Mouse (Mus musculus) CH12.LX (cell line): ENCODE measurements around the gene Dusp14. TPM values are rescaled to one million over a fixed set of nuclear protein-coding genes. Genes with fewer than 3 reads are reported as not detected.

Experiments used
- DNase-seq: peaks from one replicate; pipeline ENCODE4 v3.0.0-alpha.2; 2013; ENCODE audit errors: extremely low read depth
- H3K27ac ChIP-seq: 2 replicates; pipeline ENCODE4 v1.5.1; 2012; ENCODE audit warnings: low read depth, mild to moderate bottlenecking, control low read depth, moderate library complexity; ENCODE audit not compliant: insufficient read depth
- H3K27me3 ChIP-seq: replicated peaks from 2 replicates; pipeline ENCODE3; 2012; ENCODE audit warnings: inconsistent platforms
- H3K36me3 ChIP-seq, 2 experiments: replicated peaks in 1 of 2; 2 replicates each; pipeline versions ENCODE3 to v1.6.1; 2012; ENCODE audit warnings: inconsistent platforms in 1 of 2, low read length in 1 of 2, mild to moderate bottlenecking in 1 of 2, mixed read lengths in 1 of 2, moderate library complexity in 1 of 2; ENCODE audit not compliant: control insufficient read depth in 1 of 2, insufficient read depth in 1 of 2
- H3K4me1 ChIP-seq, 2 experiments: 2 replicates each; pipeline ENCODE4 v1.6.1; 2012; ENCODE audit warnings: inconsistent platforms in 1 of 2, moderate library complexity in 1 of 2; ENCODE audit not compliant: insufficient read depth in 2 of 2, control insufficient read depth in 1 of 2
- H3K4me2 ChIP-seq: 2 replicates; pipeline ENCODE4 v1.6.1; 2012; ENCODE audit warnings: low read depth, mild to moderate bottlenecking, control low read depth; ENCODE audit not compliant: poor library complexity, insufficient read depth, severe bottlenecking
- H3K4me3 ChIP-seq, 3 experiments: fragments of 150-350 bp in 1 of 3; sonication (generic) in 1 of 3; replicated peaks in 1 of 3; 2 replicates each; pipeline versions ENCODE3 to v1.5.1; 2011 to 2012; ENCODE audit warnings: low read depth in 2 of 3, low read length in 2 of 3, mild to moderate bottlenecking in 2 of 3, moderate library complexity in 2 of 3, control low read depth in 1 of 3, improper control_type of control experiment in 1 of 3, inconsistent platforms in 1 of 3, mixed read lengths in 1 of 3; ENCODE audit not compliant: poor library complexity in 1 of 3
- H3K79me2 ChIP-seq: replicated peaks from 2 replicates; pipeline ENCODE4 v1.6.1; 2012; ENCODE audit warnings: mild to moderate bottlenecking, moderate library complexity; ENCODE audit not compliant: control insufficient read depth, poor library complexity, insufficient read depth, severe bottlenecking; ENCODE audit errors: extremely low read depth
- H3K9ac ChIP-seq: 2 replicates; pipeline ENCODE4 v1.6.1; 2012; ENCODE audit warnings: low read depth, mild to moderate bottlenecking, control low read depth, moderate library complexity; ENCODE audit not compliant: insufficient read depth
- H3K9me3 ChIP-seq: replicated peaks from 2 replicates; pipeline ENCODE3; 2012; ENCODE audit warnings: low read length, inconsistent platforms, mixed read lengths
- BHLHE40 ChIP-seq: IDR thresholded peaks from 2 replicates; pipeline ENCODE4 v1.6.1; 2011; ENCODE audit warnings: mild to moderate bottlenecking, low read depth, low read length, improper control_type of control experiment
- CTCF ChIP-seq, 2 experiments: IDR thresholded peaks in 1 of 2; conservative IDR thresholded peaks in 1 of 2; 2 replicates each; pipeline ENCODE4 v1.5.1; 2011 to 2012; ENCODE audit warnings: low read depth in 2 of 2, low read length in 2 of 2, improper control_type of control experiment in 1 of 2, inconsistent platforms in 1 of 2, mild to moderate bottlenecking in 1 of 2, moderate library complexity in 1 of 2
- EP300 ChIP-seq: IDR thresholded peaks from 2 replicates; pipeline ENCODE4 v1.6.1; 2011; ENCODE audit warnings: low read length, improper control_type of control experiment
- KAT2A ChIP-seq: IDR thresholded peaks from 2 replicates; pipeline ENCODE4 v1.6.1; 2012; ENCODE audit warnings: low read length, improper control_type of control experiment, inconsistent platforms; ENCODE audit not compliant: insufficient replicate concordance
- MAFK ChIP-seq: IDR thresholded peaks from 2 replicates; pipeline ENCODE4 v1.6.1; 2011; ENCODE audit warnings: low read length, improper control_type of control experiment; ENCODE audit not compliant: insufficient replicate concordance
- MAX ChIP-seq: IDR thresholded peaks from 2 replicates; pipeline ENCODE4 v1.6.1; 2011; ENCODE audit warnings: low read length, improper control_type of control experiment
- MEF2A ChIP-seq: IDR thresholded peaks from 2 replicates; pipeline ENCODE4 v1.6.1; 2014; ENCODE audit warnings: low read depth, mild to moderate bottlenecking, inconsistent platforms, low read length, improper control_type of control experiment, borderline replicate concordance
- NELFE ChIP-seq: IDR thresholded peaks from 2 replicates; pipeline ENCODE4 v1.6.1; 2011; ENCODE audit warnings: low read depth, low read length, improper control_type of control experiment
- NRF1 ChIP-seq: IDR thresholded peaks from 2 replicates; pipeline ENCODE4 v1.6.1; 2014; ENCODE audit warnings: low read depth, mild to moderate bottlenecking, inconsistent platforms, low read length, improper control_type of control experiment, moderate library complexity
- POLR2AphosphoS2 ChIP-seq: IDR thresholded peaks from 2 replicates; pipeline ENCODE4 v1.6.1; 2011; ENCODE audit warnings: low read depth, low read length, improper control_type of control experiment
- RCOR1 ChIP-seq: conservative IDR thresholded peaks from 2 replicates; pipeline ENCODE4 v1.6.1; 2012; ENCODE audit warnings: low read depth, mild to moderate bottlenecking, inconsistent platforms, low read length, improper control_type of control experiment
- TBP ChIP-seq: conservative IDR thresholded peaks from 2 replicates; pipeline ENCODE4 v1.6.1; 2011; ENCODE audit warnings: low read depth, low read length, improper control_type of control experiment
- UBTF ChIP-seq: IDR thresholded peaks from 2 replicates; pipeline ENCODE4 v1.6.1; 2012; ENCODE audit warnings: low read depth, mild to moderate bottlenecking, inconsistent platforms, low read length, improper control_type of control experiment, moderate library complexity
- USF1 ChIP-seq: IDR thresholded peaks from 2 replicates; pipeline ENCODE4 v1.6.1; 2014; ENCODE audit warnings: low read depth, mild to moderate bottlenecking, inconsistent platforms, low read length, improper control_type of control experiment
- USF2 ChIP-seq: conservative IDR thresholded peaks from 2 replicates; pipeline ENCODE4 v1.6.1; 2011; ENCODE audit warnings: low read depth, low read length, improper control_type of control experiment
- ZMIZ1 ChIP-seq: IDR thresholded peaks from 2 replicates; pipeline ENCODE4 v1.6.1; 2012; ENCODE audit warnings: low read depth, mild to moderate bottlenecking, inconsistent platforms, low read length, improper control_type of control experiment
- ZNF384 ChIP-seq: IDR thresholded peaks from 2 replicates; pipeline ENCODE4 v1.6.1; 2012; ENCODE audit warnings: low read depth, low read length, improper control_type of control experiment, inconsistent platforms
- dilution Hi-C: fragments of 300-500 bp; cut with MboI; formaldehyde crosslinking; loops from 2 replicates; pipeline ENCODE4 v1.14.3; 2020; ENCODE audit warnings: low sequenced_read_pairs; ENCODE audit not compliant: extremely low pct_unique_long_range_greater_than_20kb, extremely low pct_ligation_motif_present
- in situ Hi-C: fragments of 300-500 bp; cut with MboI; formaldehyde crosslinking; loops from 3 replicates; pipeline ENCODE4 v1.14.3; 2019; ENCODE audit warnings: low sequenced_read_pairs, low pct_ligation_motif_present, low pct_unique_long_range_greater_than_20kb, mixed read lengths
- polyA plus RNA-seq: library from polyadenylated mRNA; unstranded; fragments of >175 nt; gene quantifications from 2 replicates; pipeline ENCODE4 v1.2.1, GENCODE M21; 2012; ENCODE audit warnings: low read depth; ENCODE audit not compliant: insufficient read length
- total RNA-seq, 2 experiments: library from RNA; depleted of rRNA; stranded (reverse); fragments of 300-350 nt in 1 of 2; fragments of >200 nt in 1 of 2; gene quantifications; 2 replicates each; pipeline ENCODE4 v1.2.3; 2012 to 2014

The Dusp14 gene
- total and polyA plus RNA-seq, 3 experiments = 52.7 to 127 (median 124) TPM

- Histone ChIP-seq H3K4me1 (peaks cover 20 to 73% of the 10 kb centered on the region in 2 experiments), H3K36me3 (peaks cover 63 to 71% of the 10 kb centered on the region in 2 experiments), H3K27me3 (no peaks in the 10 kb centered on the region), H3K9ac (no peak overlapping the region), H3K79me2 (peaks cover 28% of the 10 kb centered on the region), H3K4me2 (no peak overlapping the region), H3K9me3 (no peaks in the 10 kb centered on the region), H3K4me3 (no peak overlapping the region), H3K27ac (no peak overlapping the region)
- in situ Hi-C loops = loop anchor here (10.0 kb wide), 1 partner anchor 264 kb away; no protein-coding TSS in a partner anchor
- no peak for TF ChIP-seq RCOR1
- TF ChIP-seq USF1 = no peak
- no peak for TF ChIP-seq BHLHE40
- TF ChIP-seq POLR2AphosphoS2 = no peak
- no peak for TF ChIP-seq MAFK
- no peak for TF ChIP-seq EP300
- no peak for TF ChIP-seq UBTF
- dilution Hi-C loops = no loop called here
- no peak for DNase-seq
These were observed 20.6 kb downstream of the Dusp14 start for GRCm38 (mm10) chr11:84048411-84048810.

GRCm38 (mm10) chr11:84047270-84047669 is 21.8 kb downstream of the Dusp14 start:
- DNase-seq = no peak
- dilution Hi-C loops = no loop called here

GRCm38 (mm10) chr11:84044988-84045387 is 24.1 kb downstream of the Dusp14 start:
- TF ChIP-seq CTCF (conservative IDR thresholded peaks at IDR 0.05 in 1 of 2, IDR thresholded peaks at IDR 0.05 in 1 of 2; ENCODE audit: low read depth in 2 of 2, low read length in 2 of 2) (no peak), ZNF384 (peak; percentile 76), UBTF (no peak), EP300 (0 out of 2 replicates have a peak, but pooled peaks have one; percentile 15), TBP (no peak)
- Histone ChIP-seq H3K4me2 (no peak overlapping the region), H3K4me3 (no peak overlapping the region), H3K9me3 (no peaks in the 10 kb centered on the region), H3K27ac (0 out of 2 replicates have a peak overlapping the region, but pooled peaks have one; percentile 29), H3K79me2 (no peaks in the 10 kb centered on the region), H3K27me3 (no peaks in the 10 kb centered on the region), H3K4me1 (peaks cover 11 to 58% of the 10 kb centered on the region in 2 experiments), H3K36me3 (peaks cover 46 to 56% of the 10 kb centered on the region in 2 experiments), H3K9ac (no peak overlapping the region)
- dilution Hi-C loops (no loop called here), in situ Hi-C loops (loop anchor here (10.0 kb wide), 1 partner anchor 260 kb away; no protein-coding TSS in a partner anchor)
- peak; percentile 63 for DNase-seq

More at GRCm38 (mm10) chr11:84047270-84047669, 21.8 kb downstream of the Dusp14 start:
- Histone ChIP-seq H3K36me3 (peaks cover 54 to 61% of the 10 kb centered on the region in 2 experiments), H3K9ac (no peak overlapping the region), H3K27ac (no peak overlapping the region), H3K27me3 (no peaks in the 10 kb centered on the region), H3K79me2 (peaks cover 18% of the 10 kb centered on the region), H3K9me3 (no peaks in the 10 kb centered on the region), H3K4me3 (no peak overlapping the region), H3K4me2 (no peak overlapping the region), H3K4me1 (peaks cover 12 to 73% of the 10 kb centered on the region in 2 experiments)
- in situ Hi-C loops = loop anchor here (10.0 kb wide), 1 partner anchor 262 kb away; no protein-coding TSS in a partner anchor
- TF ChIP-seq ZMIZ1 (no peak), KAT2A (no peak), CTCF (conservative IDR thresholded peaks at IDR 0.05 in 1 of 2, IDR thresholded peaks at IDR 0.05 in 1 of 2; ENCODE audit: low read depth in 2 of 2, low read length in 2 of 2) (no peak), NELFE (no peak), MAX (no peak), MAFK (no peak), MEF2A (no peak), USF2 (no peak), NRF1 (no peak), TBP (no peak), UBTF (no peak)
